Mouse (Mus musculus) Patski (cell line): ENCODE measurements around the gene Htr6. TPM values are rescaled to one million over a fixed set of nuclear protein-coding genes. Genes with fewer than 3 reads are reported as not detected.

Experiments used
- ATAC-seq: fragments of 100-300 bp; one replicate; pipeline ENCODE4 v1.8.0; 2021
- CTCF ChIA-PET: fragments of 350-600 bp; sonication (Branson Sonifier 250); formaldehyde crosslinking; loops from one replicate; lab custom pipeline; 2022; ENCODE audit warnings: inconsistent platforms; lab: Charles Lee
- POLR2A ChIA-PET: fragments of 350-600 bp; sonication (Branson Sonifier 250); formaldehyde crosslinking; loops from one replicate; lab custom pipeline; 2022; ENCODE audit warnings: antibody characterized with exemption, inconsistent platforms; lab: Charles Lee
- DNase-seq: peaks from one replicate; pipeline ENCODE4 v3.0.0-alpha.2; 2011; ENCODE audit warnings: low read depth, low spot score
- H3K27me3 ChIP-seq: fragments of 371-371 bp; one replicate; pipeline ENCODE4 v1.5.1; 2021
- CTCF ChIP-seq: fragments of 100-300 bp; IDR thresholded peaks from one replicate; pipeline ENCODE4 v1.5.1; 2021
- in situ Hi-C: fragments of 300-500 bp; cut with MboI; formaldehyde crosslinking; loops from 3 replicates; pipeline ENCODE4 v1.11.1; 2018; ENCODE audit warnings: low pct_unique_long_range_greater_than_20kb, mixed read lengths
- polyA plus RNA-seq: library from polyadenylated mRNA; unstranded; gene quantifications from one replicate; pipeline ENCODE4 v1.2.3, GENCODE M21; 2021

Gene Htr6
- polyA plus RNA-seq, 1 experiment from 2014 or later: 0.05 TPM

- no peaks in the 10 kb centered on the region for H3K27me3 ChIP-seq
- in situ Hi-C loops: no loop called here
- ChIA-PET POLR2A (no interaction called here), CTCF (no interaction called here)
- ATAC-seq (peak; percentile 51), DNase-seq (no peak)
- TF ChIP-seq CTCF: no peak
Observed at GRCm38 (mm10) chr4:139105453-139105852, 30.1 kb upstream of the Htr6 start.

GRCm38 (mm10) chr4:139101546-139101945 is 26.2 kb upstream of the Htr6 start:
- in situ Hi-C loops: no loop called here
- DNase-seq (no peak), ATAC-seq (no peak)
- ChIA-PET CTCF (interaction anchor here (1.1 to 1.4 kb wide), 2 partner anchors 12 to 14 kb away, joined by 3 to 5 read pairs; no protein-coding TSS in a partner anchor), POLR2A (no interaction called here)
- no peaks in the 10 kb centered on the region for H3K27me3 ChIP-seq
- TF ChIP-seq CTCF: no peak

GRCm38 (mm10) chr4:139100326-139100725 is 25.0 kb upstream of the Htr6 start:
- ChIA-PET POLR2A (no interaction called here), CTCF (interaction anchor here (1.4 kb wide), 1 partner anchor 13 kb away, joined by 5 read pairs; no protein-coding TSS in a partner anchor)
- in situ Hi-C loops: no loop called here
- no peaks in the 10 kb centered on the region for H3K27me3 ChIP-seq
- ATAC-seq (no peak), DNase-seq (no peak)
- TF ChIP-seq CTCF: no peak

GRCm38 (mm10) chr4:139096201-139096600 is 20.8 kb upstream of the Htr6 start:
- H3K27me3 ChIP-seq: no peaks in the 10 kb centered on the region
- DNase-seq (no peak), ATAC-seq (no peak)
- in situ Hi-C loops: loop anchor here (10.0 kb wide), 1 partner anchor 49 kb away; no protein-coding TSS in a partner anchor
- POLR2A ChIA-PET: no interaction called here
- CTCF ChIA-PET: no interaction called here
- TF ChIP-seq CTCF: no peak

GRCm38 (mm10) chr4:139095406-139095805 is 20.0 kb upstream of the Htr6 start:
- no peaks in the 10 kb centered on the region for H3K27me3 ChIP-seq
- CTCF ChIA-PET: interaction anchor here (2.1 kb wide), 1 partner anchor 125 kb away, joined by 5 read pairs; no protein-coding TSS in a partner anchor
- DNase-seq: no peak
- in situ Hi-C loops: loop anchor here (10.0 kb wide), 1 partner anchor 49 kb away; no protein-coding TSS in a partner anchor
- POLR2A ChIA-PET: interaction anchor here (1.1 kb wide), 1 partner anchor 12 kb away, joined by 3 read pairs; no protein-coding TSS in a partner anchor
- no peak for ATAC-seq
- no peak for TF ChIP-seq CTCF

GRCm38 (mm10) chr4:139093196-139093530 is 17.8 kb upstream of the Htr6 start:
- in situ Hi-C loops: loop anchor here (5.0 to 10.0 kb wide), 2 partner anchors 52 to 89 kb away; no protein-coding TSS in a partner anchor
- ChIA-PET CTCF (no interaction called here), POLR2A (interaction anchor here (0.7 kb wide), 1 partner anchor 195 kb away, joined by 4 read pairs; no protein-coding TSS in a partner anchor)
- ATAC-seq (no peak), DNase-seq (no peak)
- TF ChIP-seq CTCF: no peak
- no peaks in the 10 kb centered on the region for H3K27me3 ChIP-seq

- in situ Hi-C loops: loop anchor here (5.0 to 10.0 kb wide), 2 partner anchors 52 to 90 kb away; no protein-coding TSS in a partner anchor
- ChIA-PET POLR2A (interaction anchor here (0.6 to 0.7 kb wide), 2 partner anchors 9 to 195 kb away, joined by 4 read pairs; no protein-coding TSS in a partner anchor), CTCF (no interaction called here)
- H3K27me3 ChIP-seq: no peaks in the 10 kb centered on the region
- DNase-seq (no peak), ATAC-seq (peak; percentile 68)
- TF ChIP-seq CTCF: no peak
Observed at GRCm38 (mm10) chr4:139092356-139093195, 17.2 kb upstream of the Htr6 start, which contains the start of gene Nbl1. Nbl1 (minus strand) TSS chr4:139092993.

- ATAC-seq (no peak), DNase-seq (no peak)
- in situ Hi-C loops: loop anchor here (5.0 to 10.0 kb wide), 2 partner anchors 53 to 91 kb away; no protein-coding TSS in a partner anchor
- POLR2A ChIA-PET: no interaction called here
- no peaks in the 10 kb centered on the region for H3K27me3 ChIP-seq
- TF ChIP-seq CTCF: no peak
- CTCF ChIA-PET: no interaction called here
Observed at GRCm38 (mm10) chr4:139091478-139092355, 16.3 kb upstream of the Htr6 start.

GRCm38 (mm10) chr4:139091066-139091465 is 15.7 kb upstream of the Htr6 start:
- no peak for TF ChIP-seq CTCF
- POLR2A ChIA-PET: interaction anchor here (0.6 to 1.0 kb wide), 2 partner anchors 39 to 197 kb away, joined by 3 read pairs; no protein-coding TSS in a partner anchor
- CTCF ChIA-PET: no interaction called here
- in situ Hi-C loops: loop anchor here (5.0 to 10.0 kb wide), 2 partner anchors 54 to 91 kb away; no protein-coding TSS in a partner anchor
- H3K27me3 ChIP-seq: no peaks in the 10 kb centered on the region
- no peak for ATAC-seq
- no peak for DNase-seq

GRCm38 (mm10) chr4:139090303-139090940 is 15.1 kb upstream of the Htr6 start:
- CTCF ChIA-PET: no interaction called here
- in situ Hi-C loops: loop anchor here (5.0 to 10.0 kb wide), 2 partner anchors 54 to 92 kb away; no protein-coding TSS in a partner anchor
- TF ChIP-seq CTCF: no peak
- ATAC-seq (no peak), DNase-seq (no peak)
- POLR2A ChIA-PET: interaction anchor here (0.6 to 1.4 kb wide), 3 partner anchors 39 to 197 kb away, joined by 3 to 4 read pairs (median 3); no protein-coding TSS in a partner anchor
- no peaks in the 10 kb centered on the region for H3K27me3 ChIP-seq
